In genomic region chr9:81921456-81921855, GRCm38 (mm10) we compare ENCODE assay signal across 15 mouse cellular contexts.
"Had no signal": no experiment of that assay in that cellular context is flagged by ENCODE, and none has a peak within 500 bp of the region (broad histone marks: within the 10 kb centered on the region; RNA-seq: fewer than 3 reads in every experiment).

No protein-coding gene starts in this region.

- H3K9me3 ChIP-seq: kidney, embryonic 15.5 days; limb, embryonic 15.5 days; liver, embryonic 12.5 days; lung, embryonic 15.5 days; midbrain, embryonic 12.5 days; neural tube, embryonic 13.5 days; stomach, embryonic 15.5 days had no signal

- H3K36me3 ChIP-seq: kidney, embryonic 15.5 days; limb, embryonic 15.5 days; liver, embryonic 12.5 days; lung, embryonic 15.5 days; midbrain, embryonic 12.5 days; neural tube, embryonic 13.5 days; stomach, embryonic 15.5 days had no signal

- ATAC-seq: intestine, embryonic 16.5 days; liver, embryonic 12.5 days had no signal

- H3K27me3 ChIP-seq: kidney, embryonic 15.5 days; limb, embryonic 15.5 days; liver, embryonic 12.5 days; lung, embryonic 15.5 days; midbrain, embryonic 12.5 days; neural tube, embryonic 13.5 days; stomach, embryonic 15.5 days had no signal

- H3K27ac ChIP-seq: kidney, embryonic 15.5 days; limb, embryonic 15.5 days; liver, embryonic 12.5 days; lung, embryonic 15.5 days; midbrain, embryonic 12.5 days; neural tube, embryonic 13.5 days; stomach, embryonic 15.5 days had no signal

- H3K4me2 ChIP-seq: kidney, embryonic 15.5 days; limb, embryonic 15.5 days; liver, embryonic 12.5 days; lung, embryonic 15.5 days; midbrain, embryonic 12.5 days; neural tube, embryonic 13.5 days; stomach, embryonic 15.5 days had no signal

- DNase-seq: kidney, adult 2 months; kidney, postnatal 36 days; lung, postnatal 14 days; retina, postnatal 1 day; right cerebral cortex, postnatal 4 days; spleen, adult 18-20 months; thymus, postnatal 4 days had no signal

- H3K4me3 ChIP-seq: kidney, embryonic 15.5 days; limb, embryonic 15.5 days; liver, embryonic 12.5 days; lung, embryonic 15.5 days; midbrain, embryonic 12.5 days; neural tube, embryonic 13.5 days; stomach, embryonic 15.5 days had no signal

- H3K9ac ChIP-seq: kidney, embryonic 15.5 days; limb, embryonic 15.5 days; liver, embryonic 12.5 days; lung, embryonic 15.5 days; midbrain, embryonic 12.5 days; neural tube, embryonic 13.5 days; stomach, embryonic 15.5 days had no signal

- H3K4me1 ChIP-seq: kidney, embryonic 15.5 days; limb, embryonic 15.5 days; liver, embryonic 12.5 days; lung, embryonic 15.5 days; midbrain, embryonic 12.5 days; neural tube, embryonic 13.5 days; stomach, embryonic 15.5 days had no signal
